Comparison of ENCODE assay signal across 10 mouse cellular contexts in genomic region chr14:87464655-87465054, GRCm38 (mm10). TPM values are rescaled to one million over a fixed set of nuclear protein-coding genes. Genes with fewer than 3 reads are reported as not detected.
DNase-seq lines count a peak whose midpoint lies in the region; ATAC-seq and TF ChIP-seq lines count a peak whose summit lies in the region.
"Had no signal": no experiment of that assay in that cellular context is flagged by ENCODE, and none has a peak within 500 bp of the region (broad histone marks: within the 10 kb centered on the region; RNA-seq: fewer than 3 reads in every experiment).

No protein-coding gene starts in this region.

- no peak overlapping the region for H3K4me2 ChIP-seq in hindbrain, embryonic 11.5 days (replicated peaks; ENCODE audit: low read depth, low read length)
- no peak overlapping the region for H3K4me2 ChIP-seq in hindbrain, embryonic 16.5 days (ENCODE audit: low read length)
- no peak overlapping the region for H3K4me2 ChIP-seq in lung, embryonic 14.5 days
- H3K4me2 ChIP-seq in forebrain, embryonic 12.5 days, result no peak overlapping the region
- H3K4me2 ChIP-seq in hindbrain, embryonic 15.5 days, result no peak overlapping the region
- H3K4me2 ChIP-seq: limb, embryonic 12.5 days; liver, embryonic 13.5 days had no signal

- H3K27me3 ChIP-seq in hindbrain, embryonic 11.5 days (ENCODE audit: control insufficient read depth, insufficient read depth, low read length), result no peaks in the 10 kb centered on the region
- no peaks in the 10 kb centered on the region for H3K27me3 ChIP-seq in hindbrain, embryonic 16.5 days (replicated peaks; ENCODE audit: control insufficient read depth, insufficient read depth, low read length)
- H3K27me3 ChIP-seq in lung, embryonic 14.5 days (ENCODE audit: insufficient read depth, low read length), result no peaks in the 10 kb centered on the region
- no peaks in the 10 kb centered on the region for H3K27me3 ChIP-seq in forebrain, embryonic 12.5 days
- H3K27me3 ChIP-seq in hindbrain, embryonic 15.5 days, result no peaks in the 10 kb centered on the region
- H3K27me3 ChIP-seq: limb, embryonic 12.5 days; liver, embryonic 13.5 days had no signal

- H3K36me3 ChIP-seq in hindbrain, embryonic 11.5 days (ENCODE audit: control insufficient read depth, insufficient read depth, low read length), result no peaks in the 10 kb centered on the region
- H3K36me3 ChIP-seq in hindbrain, embryonic 16.5 days (ENCODE audit: control insufficient read depth, insufficient read depth, low read length), result no peaks in the 10 kb centered on the region
- peaks cover 3% of the 10 kb centered on the region; the same call in 1 of the 2 replicates for H3K36me3 ChIP-seq in lung, embryonic 14.5 days (ENCODE audit: insufficient read depth)
- H3K36me3 ChIP-seq in forebrain, embryonic 12.5 days (replicated peaks), result no peaks in the 10 kb centered on the region
- no peaks in the 10 kb centered on the region for H3K36me3 ChIP-seq in hindbrain, embryonic 15.5 days
- H3K36me3 ChIP-seq: liver, embryonic 13.5 days had no signal

- peak; percentile 15; the same call in 1 of the 2 replicates for ATAC-seq in hindbrain, embryonic 11.5 days (ENCODE audit: low FRiP score)
- no peak for ATAC-seq in hindbrain, embryonic 16.5 days
- peak; percentile 33; the same call in 1 of the 2 replicates for ATAC-seq in lung, embryonic 14.5 days (ENCODE audit: insufficient read depth)
- ATAC-seq in forebrain, embryonic 12.5 days (ENCODE audit: low FRiP score), result peak; percentile 34; the same call in 1 of the 2 replicates
- ATAC-seq in hindbrain, embryonic 15.5 days (ENCODE audit: low FRiP score, low read depth), result 0 out of 2 replicates have a peak, but pooled peaks have one; percentile 24

- TF ChIP-seq CTCF in lung, embryonic 14.5 days (IDR thresholded peaks at IDR 0.05; ENCODE audit: low read depth), result no peak

- no peaks in the 10 kb centered on the region for H3K9me3 ChIP-seq in hindbrain, embryonic 11.5 days (ENCODE audit: control insufficient read depth, low read length)
- no peaks in the 10 kb centered on the region for H3K9me3 ChIP-seq in hindbrain, embryonic 16.5 days (ENCODE audit: control insufficient read depth, low read length)
- H3K9me3 ChIP-seq in lung, embryonic 14.5 days (ENCODE audit: low read depth, low read length), result no peaks in the 10 kb centered on the region
- no peaks in the 10 kb centered on the region for H3K9me3 ChIP-seq in forebrain, embryonic 12.5 days
- no peaks in the 10 kb centered on the region for H3K9me3 ChIP-seq in hindbrain, embryonic 15.5 days
- H3K9me3 ChIP-seq: limb, embryonic 12.5 days; liver, embryonic 13.5 days had no signal

- no peaks in the 10 kb centered on the region for H3K4me1 ChIP-seq in hindbrain, embryonic 11.5 days (replicated peaks; ENCODE audit: control insufficient read depth, insufficient read depth, low read length)
- H3K4me1 ChIP-seq in hindbrain, embryonic 16.5 days (ENCODE audit: control insufficient read depth, insufficient read depth, low read depth, low read length), result peaks cover 4% of the 10 kb centered on the region; the same call in 1 of the 2 replicates
- H3K4me1 ChIP-seq in lung, embryonic 14.5 days (ENCODE audit: insufficient read depth), result no peaks in the 10 kb centered on the region
- H3K4me1 ChIP-seq in forebrain, embryonic 12.5 days, result no peaks in the 10 kb centered on the region
- peaks cover 4% of the 10 kb centered on the region; the same call in 1 of the 2 replicates for H3K4me1 ChIP-seq in hindbrain, embryonic 15.5 days (replicated peaks)
- H3K4me1 ChIP-seq: limb, embryonic 12.5 days had no signal

- no peak overlapping the region for H3K27ac ChIP-seq in hindbrain, embryonic 11.5 days (ENCODE audit: low read depth, low read length)
- no peak overlapping the region for H3K27ac ChIP-seq in hindbrain, embryonic 16.5 days (ENCODE audit: low read depth, low read length)
- no peak overlapping the region for H3K27ac ChIP-seq in lung, embryonic 14.5 days (ENCODE audit: low read depth)
- no peak overlapping the region for H3K27ac ChIP-seq in forebrain, embryonic 12.5 days
- no peak overlapping the region for H3K27ac ChIP-seq in hindbrain, embryonic 15.5 days (replicated peaks)
- H3K27ac ChIP-seq: limb, embryonic 12.5 days; liver, embryonic 13.5 days had no signal

- DNase-seq in hindbrain, embryonic 11.5 days (ENCODE audit: low spot score), result no peak
- no peak for DNase-seq in lung, embryonic 14.5 days
- DNase-seq in lung, postnatal 14 days, result no peak
- no peak for DNase-seq in urinary bladder, postnatal 4 days (ENCODE audit: low spot score in 2 of 2)

- H3K4me3 ChIP-seq in hindbrain, embryonic 11.5 days (ENCODE audit: low read depth, low read length), result no peak overlapping the region
- no peak overlapping the region for H3K4me3 ChIP-seq in hindbrain, embryonic 16.5 days (ENCODE audit: low read length)
- no peak overlapping the region for H3K4me3 ChIP-seq in lung, embryonic 14.5 days (ENCODE audit: low read depth, low read length)
- no peak overlapping the region for H3K4me3 ChIP-seq in forebrain, embryonic 12.5 days (replicated peaks)
- no peak overlapping the region for H3K4me3 ChIP-seq in hindbrain, embryonic 15.5 days
- H3K4me3 ChIP-seq: erythroblast, embryonic 14.5 days; limb, embryonic 12.5 days; liver, embryonic 13.5 days had no signal

- no peak overlapping the region for H3K9ac ChIP-seq in hindbrain, embryonic 11.5 days (ENCODE audit: low read depth, low read length)
- H3K9ac ChIP-seq in hindbrain, embryonic 16.5 days (ENCODE audit: low read depth, low read length), result no peak overlapping the region
- no peak overlapping the region for H3K9ac ChIP-seq in lung, embryonic 14.5 days
- H3K9ac ChIP-seq in forebrain, embryonic 12.5 days, result no peak overlapping the region
- no peak overlapping the region for H3K9ac ChIP-seq in hindbrain, embryonic 15.5 days
- H3K9ac ChIP-seq: limb, embryonic 12.5 days; liver, embryonic 13.5 days had no signal

RNA-seq across cellular contexts. Expression of gene Tdrd3, which starts 48.2 kb away (rescaled TPM):
- polyA plus RNA-seq in hindbrain, embryonic 11.5 days (2014; fragmentation: Nextera tagmentation; extraction: Ambion mirVana), result 46.0 and 48.8 TPM in 2 replicates
- polyA plus RNA-seq in hindbrain, embryonic 16.5 days (2015; fragmentation: Nextera tagmentation; extraction: Ambion mirVana), result 37.7 and 41.6 TPM in 2 replicates
- 34.2 and 36.7 TPM in 2 replicates for polyA plus RNA-seq in lung, embryonic 14.5 days (2014; fragmentation: Nextera tagmentation; extraction: Ambion mirVana)
- 47.5 and 48.3 TPM in 2 replicates for polyA plus RNA-seq in forebrain, embryonic 12.5 days (2016; fragmentation: Nextera tagmentation; extraction: Ambion mirVana)
- 39.5 and 42.0 TPM in 2 replicates for polyA plus RNA-seq in hindbrain, embryonic 15.5 days (2015; fragmentation: Nextera tagmentation; extraction: Ambion mirVana)
